Mouse (Mus musculus) ES-E14 (cell line): ENCODE results near the gene Ano6.
A peak's percentile ranks its signal among the peaks of the same experiment; 100 is the strongest.

Experiments
- HCFC1 ChIP-seq: IDR thresholded peaks from 2 replicates; pipeline ENCODE4 v1.6.1; 2012; ENCODE audit warnings: low read length, inconsistent platforms, borderline replicate concordance; ENCODE audit not compliant: insufficient read depth
- MAFK ChIP-seq: IDR thresholded peaks from 2 replicates; pipeline ENCODE4 v1.6.1; 2014; ENCODE audit warnings: mild to moderate bottlenecking, low read depth, low read length, inconsistent platforms; ENCODE audit not compliant: insufficient read depth
- ZC3H11A ChIP-seq: IDR thresholded peaks from 2 replicates; pipeline ENCODE4 v1.6.1; 2012; ENCODE audit warnings: low read depth, mild to moderate bottlenecking, inconsistent platforms, low read length, borderline replicate concordance
- ZNF384 ChIP-seq: IDR thresholded peaks from 2 replicates; pipeline ENCODE4 v1.6.1; 2012; ENCODE audit warnings: low read depth, low read length, inconsistent platforms

- TF ChIP-seq HCFC1 (no peak), ZC3H11A (no peak), MAFK (peak; percentile 59; the same call in 1 of the 2 replicates), ZNF384 (no peak)
Observed at GRCm38 (mm10) chr15:95966979-95967378, 176.3 kb downstream of the Ano6 start.
